In the genomic region with DNA sequence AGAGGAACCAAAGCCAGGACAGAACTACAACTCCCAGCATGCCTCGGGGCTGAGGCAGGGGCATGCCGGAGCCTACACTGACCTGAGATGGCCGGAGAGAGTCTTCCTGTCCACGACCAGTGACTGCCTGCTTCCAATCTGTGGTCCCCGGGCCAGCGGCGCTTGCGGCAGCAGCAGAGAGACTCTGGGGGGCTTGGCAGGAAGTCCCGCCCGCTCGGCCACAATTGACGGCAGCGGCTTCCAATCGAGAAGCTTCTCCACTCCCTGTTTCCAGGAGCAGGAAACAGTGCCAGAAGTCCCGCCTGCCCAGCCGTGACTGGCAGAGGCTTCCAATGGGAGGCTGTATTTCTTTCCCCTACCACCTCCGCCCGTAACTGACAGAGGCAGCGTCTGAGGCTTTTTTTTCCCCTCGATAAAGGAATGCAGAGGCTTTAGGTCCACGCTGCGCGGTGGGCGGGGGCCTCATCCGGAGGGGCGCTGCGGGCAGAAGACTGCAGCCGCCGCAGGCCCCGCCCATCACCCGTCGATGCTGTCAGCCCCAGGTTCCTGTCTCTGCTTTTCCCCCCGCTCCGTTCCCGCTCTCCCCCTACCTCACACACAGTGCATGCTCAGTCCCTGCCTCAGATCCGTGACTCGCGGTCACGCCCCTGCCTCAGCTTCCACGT, we compare ENCODE assay signal across 8 mouse cellular contexts. TPM values are rescaled to one million over a fixed set of nuclear protein-coding genes. Genes with fewer than 3 reads are reported as not detected.
DNase-seq lines count a peak whose midpoint lies in the region; ATAC-seq lines count a peak whose summit lies in the region.

No protein-coding gene starts in this region.

- intact Hi-C loops in left cerebral cortex, postnatal 10 days (cut with DNase I): no loop called here

- peak; percentile 98 for DNase-seq in adipocyte (ENCODE audit: low spot score)
- DNase-seq in embryo, embryonic 10 days (ENCODE audit: low spot score): peak; percentile 92
- DNase-seq in gastrocnemius, postnatal 10 days: peak; percentile 92
- DNase-seq in induced T-regulatory cell, adult 2 months (ENCODE audit: low read depth): peak; percentile 94
- DNase-seq in left cerebral cortex, postnatal 10 days (ENCODE audit: extremely low spot score in 1 of 2, low spot score in 2 of 2): peak; percentile 90 to 95
- DNase-seq in right cerebral cortex, postnatal 25 days: peak; percentile 91
- DNase-seq in urinary bladder, postnatal 4 days (ENCODE audit: low spot score in 2 of 2): peak; percentile 92

- ATAC-seq in megakaryocyte-erythroid progenitor cell, adult 5-6 weeks (replicated peaks; ENCODE audit: low FRiP score, low TSS enrichment, poor library complexity, severe bottlenecking): peak; percentile 57

RNA-seq across cellular contexts. Expression of gene Scaf8, which starts 30.8 kb away (rescaled TPM):
- total RNA-seq in gastrocnemius, postnatal 10 days (2021): 10 to 100 TPM; 26.9 to 38.5 TPM
- total RNA-seq in left cerebral cortex, postnatal 10 days (2021): 10 to 100 TPM; 59.9 TPM
- total RNA-seq in megakaryocyte-erythroid progenitor cell, adult 5-6 weeks (2014; fragmentation: Nextera tagmentation): 52.0 and 61.2 TPM in 2 replicates
- 40.1 and 52.9 TPM in 2 replicates for total RNA-seq in megakaryocyte-erythroid progenitor cell, adult 5-6 weeks (2017)

Comparison
In these comparisons a context has a peak if more than half of its experiments do, and no peak if none do; other contexts are left out.
1. Peak in every context shown above with its lines: DNase-seq and ATAC-seq.